ENCODE assay signal across 17 mouse cellular contexts in genomic region chr6:118832616-118833015, GRCm38 (mm10).
"Had no signal": no experiment of that assay in that cellular context is flagged by ENCODE, and none has a peak within 500 bp of the region (broad histone marks: within the 10 kb centered on the region; RNA-seq: fewer than 3 reads in every experiment).

No protein-coding gene starts in this region.

- ATAC-seq: intestine, postnatal 0 days had no signal

- H3K4me2 ChIP-seq: limb, embryonic 15.5 days; lung, embryonic 15.5 days; neural tube, embryonic 15.5 days had no signal

- H3K9me3 ChIP-seq: limb, embryonic 15.5 days; lung, embryonic 15.5 days; neural tube, embryonic 15.5 days had no signal

- H3K9ac ChIP-seq: limb, embryonic 15.5 days; lung, embryonic 15.5 days; neural tube, embryonic 15.5 days had no signal

- H3K36me3 ChIP-seq: limb, embryonic 15.5 days; lung, embryonic 15.5 days; neural tube, embryonic 15.5 days had no signal

- H3K27ac ChIP-seq: kidney, postnatal 0 days; limb, embryonic 15.5 days; lung, embryonic 15.5 days; macrophage; neural tube, embryonic 15.5 days had no signal

- DNase-seq: kidney, adult 9 months; kidney, postnatal 36 days; layer of hippocampus, adult 9-11 months; layer of hippocampus, postnatal 36 days; lung, postnatal 14 days; midbrain, embryonic 14.5 days; right cerebral cortex, postnatal 4 days; spleen, adult 18-20 months; thymus, adult 18-20 months; thymus, postnatal 36 days had no signal

- H3K27me3 ChIP-seq: limb, embryonic 15.5 days; lung, embryonic 15.5 days; neural tube, embryonic 15.5 days had no signal

- H3K4me3 ChIP-seq: limb, embryonic 15.5 days; lung, embryonic 15.5 days; myocyte; neural tube, embryonic 15.5 days had no signal
